Mouse (Mus musculus) midbrain, embryonic 10.5 days (tissue): ENCODE results near the gene Ltbp1. TPM values are rescaled to one million over a fixed set of nuclear protein-coding genes. Genes with fewer than 3 reads are reported as not detected.

Experiments used
- DNase-seq: peaks from one replicate; pipeline ENCODE4 v3.0.0-alpha.2; 2017; ENCODE audit warnings: low spot score
- H3K27ac ChIP-seq: fragments of 300-500 bp; sonication (generic); replicated peaks from 2 replicates; pipeline ENCODE4 v1.5.1; 2016; ENCODE audit warnings: mild to moderate bottlenecking
- H3K27me3 ChIP-seq: fragments of 300-500 bp; sonication (generic); 2 replicates; pipeline ENCODE4 v1.6.1; 2016; ENCODE audit warnings: low read depth, mild to moderate bottlenecking; ENCODE audit not compliant: poor library complexity, severe bottlenecking
- H3K36me3 ChIP-seq: fragments of 300-500 bp; sonication (generic); 2 replicates; pipeline ENCODE4 v1.6.1; 2016; ENCODE audit warnings: mild to moderate bottlenecking, moderate library complexity
- H3K4me1 ChIP-seq: fragments of 300-500 bp; sonication (generic); 2 replicates; pipeline ENCODE4 v1.6.1; 2016
- H3K4me3 ChIP-seq: fragments of 300-500 bp; sonication (generic); 2 replicates; pipeline ENCODE4 v1.5.1; 2016; ENCODE audit warnings: mild to moderate bottlenecking, moderate library complexity
- H3K9me3 ChIP-seq: fragments of 300-500 bp; sonication (generic); replicated peaks from 2 replicates; pipeline ENCODE4 v1.6.1; 2016; ENCODE audit warnings: mild to moderate bottlenecking
- WGBS: fragments of 180-500 bp; shearing (Covaris S2); methylation state at CpG from one replicate; pipeline ENCODE4 v1.1.7; 2016; 5-methylcytosine and 5-hydroxymethylcytosine counted together
- polyA plus RNA-seq: library from polyadenylated mRNA; unstranded; fragments of >200 nt; fragmentation: Nextera tagmentation; extraction: Ambion mirVana; gene quantifications from 2 replicates; pipeline ENCODE4 v1.2.1, GENCODE M21; 2016

Ltbp1 gene
- polyA plus RNA-seq, 1 experiment from 2014 or later: 5.4 TPM

DNA sequence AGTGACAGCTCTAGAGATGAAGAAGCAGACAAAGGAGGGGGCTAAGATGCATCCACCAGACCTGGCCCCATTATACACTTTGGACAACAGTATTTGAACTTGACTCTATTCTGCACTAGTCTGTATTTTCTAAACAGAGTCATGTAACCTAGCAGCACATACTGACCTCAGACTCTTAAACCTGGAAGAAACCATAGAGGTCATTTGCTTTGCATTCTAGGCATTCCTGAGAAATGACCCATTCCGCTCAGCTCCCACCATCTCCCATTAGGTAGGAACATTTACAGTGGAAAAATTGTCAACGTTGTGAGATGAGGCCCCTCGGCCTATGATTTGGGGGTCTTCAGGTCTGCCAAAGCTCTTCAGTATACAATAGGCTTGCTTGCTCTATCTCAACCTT is 238.8 kb downstream of the Ltbp1 start:
- H3K27ac ChIP-seq: no peak overlapping the region
- no peaks in the 10 kb centered on the region for H3K4me1 ChIP-seq
- no peaks in the 10 kb centered on the region for H3K9me3 ChIP-seq
- H3K27me3 ChIP-seq: no peaks in the 10 kb centered on the region
- no peaks in the 10 kb centered on the region for H3K36me3 ChIP-seq
- DNase-seq: no peak
- WGBS: 92% methylated on average over 3 of the region's 3 CpGs
- H3K4me3 ChIP-seq: no peak overlapping the region

- H3K27me3 ChIP-seq: no peaks in the 10 kb centered on the region
- H3K4me3 ChIP-seq: no peak overlapping the region
- H3K36me3 ChIP-seq: no peaks in the 10 kb centered on the region
- WGBS: 91% methylated on average over 7 of the region's 7 CpGs
- no peak overlapping the region for H3K27ac ChIP-seq
- H3K4me1 ChIP-seq: no peaks in the 10 kb centered on the region
- H3K9me3 ChIP-seq: no peaks in the 10 kb centered on the region
- DNase-seq: no peak
Measured at GRCm38 (mm10) chr17:75245085-75245484, 239.7 kb downstream of the Ltbp1 start.

GRCm38 (mm10) chr17:75248632-75249031 is 243.3 kb downstream of the Ltbp1 start:
- H3K4me3 ChIP-seq: no peak overlapping the region
- no peaks in the 10 kb centered on the region for H3K4me1 ChIP-seq
- no peak for DNase-seq
- H3K36me3 ChIP-seq: no peaks in the 10 kb centered on the region
- no peaks in the 10 kb centered on the region for H3K9me3 ChIP-seq
- WGBS: 68% methylated on average over 10 of the region's 10 CpGs
- H3K27ac ChIP-seq: no peak overlapping the region
- no peaks in the 10 kb centered on the region for H3K27me3 ChIP-seq

DNA sequence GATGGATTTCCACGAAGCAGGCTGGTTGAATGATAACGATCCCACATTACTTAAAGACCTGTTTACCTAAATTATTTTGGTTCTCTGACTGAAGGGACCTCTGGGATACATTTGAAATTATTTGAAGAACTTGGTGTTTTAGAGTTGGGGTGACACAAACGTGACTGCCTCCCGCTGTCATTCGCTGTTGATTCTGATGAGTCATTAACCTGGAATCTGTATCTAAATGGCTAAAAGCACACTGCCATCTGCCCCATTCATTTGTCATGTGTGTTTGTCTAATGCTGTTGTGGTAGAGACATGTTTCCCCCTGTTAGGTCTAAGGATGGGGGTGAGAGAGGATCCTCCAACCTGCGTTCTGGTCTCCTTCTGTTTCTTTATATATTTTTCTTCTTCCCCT is 245.2 kb downstream of the Ltbp1 start:
- WGBS: 89% methylated on average over 6 of the region's 6 CpGs

GRCm38 (mm10) chr17:75251094-75251493 is 245.7 kb downstream of the Ltbp1 start:
- Histone ChIP-seq H3K27me3 (no peaks in the 10 kb centered on the region), H3K36me3 (no peaks in the 10 kb centered on the region), H3K4me1 (no peaks in the 10 kb centered on the region), H3K9me3 (no peaks in the 10 kb centered on the region), H3K4me3 (no peak overlapping the region), H3K27ac (no peak overlapping the region)
- WGBS: 88% methylated on average over 6 of the region's 6 CpGs
- DNase-seq: no peak

More for the DNA sequence above, 245.2 kb downstream of the Ltbp1 start:
- no peak overlapping the region for H3K4me3 ChIP-seq
- H3K4me1 ChIP-seq: no peaks in the 10 kb centered on the region
- no peak overlapping the region for H3K27ac ChIP-seq
- H3K27me3 ChIP-seq: no peaks in the 10 kb centered on the region
- H3K36me3 ChIP-seq: no peaks in the 10 kb centered on the region
- H3K9me3 ChIP-seq: no peaks in the 10 kb centered on the region
- DNase-seq: no peak

- no peaks in the 10 kb centered on the region for H3K9me3 ChIP-seq
- no peaks in the 10 kb centered on the region for H3K36me3 ChIP-seq
- H3K4me3 ChIP-seq: no peak overlapping the region
- WGBS: 95% methylated on average over 5 of the region's 5 CpGs
- H3K27me3 ChIP-seq: no peaks in the 10 kb centered on the region
- H3K27ac ChIP-seq: no peak overlapping the region
- H3K4me1 ChIP-seq: no peaks in the 10 kb centered on the region
- no peak for DNase-seq
Measured at GRCm38 (mm10) chr17:75252540-75252939, 247.2 kb downstream of the Ltbp1 start.

DNA sequence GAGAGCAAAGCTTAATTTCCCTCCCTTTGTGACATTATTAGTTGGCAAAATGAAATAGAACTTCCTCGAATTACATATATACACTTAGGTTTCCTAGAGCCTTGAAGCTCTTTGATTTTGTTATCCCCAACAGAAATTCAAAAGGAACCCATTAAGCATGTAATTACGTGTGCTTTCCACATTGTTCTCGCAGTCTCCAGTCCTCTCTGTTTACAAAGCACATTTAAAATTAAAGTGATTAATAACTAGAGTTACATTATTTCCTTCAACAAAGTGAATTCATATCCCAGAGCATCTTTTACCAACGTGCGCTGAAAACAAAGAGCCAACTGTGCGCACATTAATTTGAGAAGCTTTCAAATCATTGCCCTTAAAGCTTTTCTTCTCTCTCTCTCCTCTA is 249.5 kb downstream of the Ltbp1 start:
- H3K9me3 ChIP-seq: no peaks in the 10 kb centered on the region
- no peaks in the 10 kb centered on the region for H3K36me3 ChIP-seq
- H3K27ac ChIP-seq: no peak overlapping the region
- H3K4me3 ChIP-seq: no peak overlapping the region
- WGBS: 90% methylated on average over 6 of the region's 6 CpGs
- no peaks in the 10 kb centered on the region for H3K4me1 ChIP-seq
- no peak for DNase-seq
- H3K27me3 ChIP-seq: no peaks in the 10 kb centered on the region

DNA sequence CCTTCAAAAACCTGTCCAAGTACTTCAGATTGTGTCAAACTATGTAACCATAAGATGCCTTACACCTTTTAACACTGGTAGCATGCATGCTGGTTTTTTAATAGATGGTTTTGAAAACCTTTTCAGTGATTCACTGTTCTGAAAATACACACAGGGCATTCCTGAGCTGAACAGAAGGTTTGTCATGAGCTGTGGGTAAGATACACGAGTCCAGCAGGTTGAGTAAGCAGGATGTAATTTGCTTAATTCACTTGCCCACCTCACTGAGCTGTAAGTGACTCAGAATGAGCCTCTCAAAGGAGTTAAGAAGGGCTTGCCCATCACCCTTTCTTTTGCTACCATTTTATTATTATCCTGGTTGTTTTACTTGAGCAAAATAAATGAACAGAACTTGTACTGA is 250.6 kb downstream of the Ltbp1 start:
- H3K27me3 ChIP-seq: no peaks in the 10 kb centered on the region
- no peaks in the 10 kb centered on the region for H3K9me3 ChIP-seq
- 68% methylated on average over 1 of the region's 1 CpGs for WGBS
- H3K27ac ChIP-seq: no peak overlapping the region
- H3K4me1 ChIP-seq: no peaks in the 10 kb centered on the region
- H3K4me3 ChIP-seq: no peak overlapping the region
- no peaks in the 10 kb centered on the region for H3K36me3 ChIP-seq
- DNase-seq: no peak

GRCm38 (mm10) chr17:75258427-75258826 is 253.1 kb downstream of the Ltbp1 start:
- H3K4me3 ChIP-seq: no peak overlapping the region
- H3K4me1 ChIP-seq: 0 out of 2 replicates have a peak, but pooled peaks cover 3% of the 10 kb centered on the region
- 75% methylated on average over 2 of the region's 2 CpGs for WGBS
- H3K9me3 ChIP-seq: no peaks in the 10 kb centered on the region
- DNase-seq: no peak
- no peaks in the 10 kb centered on the region for H3K36me3 ChIP-seq
- no peaks in the 10 kb centered on the region for H3K27me3 ChIP-seq
- H3K27ac ChIP-seq: no peak overlapping the region

- no peak overlapping the region for H3K4me3 ChIP-seq
- H3K27me3 ChIP-seq: no peaks in the 10 kb centered on the region
- no peaks in the 10 kb centered on the region for H3K36me3 ChIP-seq
- H3K4me1 ChIP-seq: 0 out of 2 replicates have a peak, but pooled peaks cover 4% of the 10 kb centered on the region
- no peaks in the 10 kb centered on the region for H3K9me3 ChIP-seq
- no peak for DNase-seq
- 66% methylated on average over 3 of the region's 3 CpGs for WGBS
- H3K27ac ChIP-seq: no peak overlapping the region
Measured at GRCm38 (mm10) chr17:75263336-75263990, 258.1 kb downstream of the Ltbp1 start.

GRCm38 (mm10) chr17:75268506-75268905 is 263.1 kb downstream of the Ltbp1 start:
- no peak overlapping the region for H3K27ac ChIP-seq
- 87% methylated on average over 4 of the region's 4 CpGs for WGBS
- H3K4me3 ChIP-seq: no peak overlapping the region
- no peaks in the 10 kb centered on the region for H3K9me3 ChIP-seq
- DNase-seq: no peak
- no peaks in the 10 kb centered on the region for H3K36me3 ChIP-seq
- H3K27me3 ChIP-seq: no peaks in the 10 kb centered on the region
- H3K4me1 ChIP-seq: peaks cover 4% of the 10 kb centered on the region; the same call in 1 of the 2 replicates

DNA sequence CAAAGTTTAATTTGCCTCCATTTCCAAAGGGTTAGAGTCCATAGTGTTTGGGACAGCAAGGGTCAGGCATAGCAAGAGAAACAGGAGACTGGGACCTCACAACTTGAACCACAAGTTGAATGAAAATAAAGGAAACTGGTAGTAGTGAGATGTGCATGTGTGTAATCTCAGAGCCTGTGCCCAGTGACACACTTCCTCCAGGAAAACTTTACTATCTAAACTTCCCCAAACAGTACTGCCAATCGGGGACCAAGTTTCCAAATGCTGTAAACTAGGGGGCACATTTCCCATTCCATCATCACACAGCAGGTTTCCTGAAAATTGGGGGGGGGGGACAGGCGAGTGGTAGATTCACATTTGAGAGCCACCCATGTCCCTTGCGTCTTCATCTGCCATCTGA is 267.1 kb downstream of the Ltbp1 start:
- H3K4me1 ChIP-seq: peaks cover 4% of the 10 kb centered on the region; the same call in 1 of the 2 replicates
- no peaks in the 10 kb centered on the region for H3K36me3 ChIP-seq
- no peaks in the 10 kb centered on the region for H3K27me3 ChIP-seq
- no peaks in the 10 kb centered on the region for H3K9me3 ChIP-seq
- no peak overlapping the region for H3K27ac ChIP-seq
- no peak for DNase-seq
- no peak overlapping the region for H3K4me3 ChIP-seq
- 89% methylated on average over 3 of the region's 3 CpGs for WGBS

DNA sequence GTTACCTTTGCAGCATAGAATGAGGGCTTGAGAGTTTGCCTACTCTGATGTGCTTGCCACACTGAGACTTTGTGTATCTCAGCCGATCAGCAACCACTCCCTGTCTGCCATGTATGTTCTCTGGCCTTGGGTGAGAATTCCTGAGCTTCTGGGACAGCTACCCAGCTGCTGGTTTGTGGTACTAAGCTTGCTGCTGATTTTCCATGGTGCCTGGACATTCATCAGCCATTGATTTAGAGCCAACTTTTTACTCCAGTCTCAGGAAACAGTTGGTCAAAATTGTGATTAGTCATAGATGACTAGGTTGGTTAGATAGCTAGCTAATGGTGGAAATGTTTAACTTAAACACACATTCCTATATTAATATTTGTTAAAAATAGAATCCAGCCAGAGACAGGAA is 267.9 kb downstream of the Ltbp1 start:
- Histone ChIP-seq H3K27me3 (no peaks in the 10 kb centered on the region), H3K36me3 (no peaks in the 10 kb centered on the region), H3K9me3 (no peaks in the 10 kb centered on the region), H3K27ac (no peak overlapping the region), H3K4me3 (no peak overlapping the region), H3K4me1 (peaks cover 4% of the 10 kb centered on the region; the same call in 1 of the 2 replicates)
- 86% methylated on average over 1 of the region's 1 CpGs for WGBS
- no peak for DNase-seq
